Mouse (Mus musculus) kidney, postnatal 4 days (tissue): ENCODE data around the gene Sycp2l.

Experiments
- DNase-seq, 2 experiments: peaks; one replicate each; pipeline ENCODE4 v3.0.0; 2021; ENCODE audit warnings: mixed read lengths in 2 of 2

Sycp2l gene

GRCm38 (mm10) chr13:41113940-41114339, at the start of gene Sycp2l:
Gene Sycp2l (plus strand): TSS chr13:41114307.
- DNase-seq = peak; percentile 15 to 45

GRCm38 (mm10) chr13:41067618-41068017, 46.5 kb upstream of the Sycp2l start:
- no peak for DNase-seq

- DNase-seq = no peak
Observed at GRCm38 (mm10) chr13:41071617-41072016, 42.5 kb upstream of the Sycp2l start.

GRCm38 (mm10) chr13:41073819-41074218, 40.3 kb upstream of the Sycp2l start:
- no peak for DNase-seq

GRCm38 (mm10) chr13:41077921-41078320, 36.2 kb upstream of the Sycp2l start:
- DNase-seq = no peak

- DNase-seq = no peak
Observed at GRCm38 (mm10) chr13:41078690-41079420, 35.3 kb upstream of the Sycp2l start.

GRCm38 (mm10) chr13:41079421-41079780, 34.7 kb upstream of the Sycp2l start, which contains the start of gene Mak:
Gene Mak (minus strand): TSS chr13:41079706.
- peak; percentile 78 to 84 for DNase-seq

- DNase-seq = no peak
Observed at GRCm38 (mm10) chr13:41079859-41080258, 34.2 kb upstream of the Sycp2l start.

- no peak for DNase-seq
Observed at GRCm38 (mm10) chr13:41080700-41081099, 33.4 kb upstream of the Sycp2l start.

- DNase-seq = no peak
Observed at GRCm38 (mm10) chr13:41084521-41084920, 29.6 kb upstream of the Sycp2l start.

- DNase-seq = no peak
Observed at GRCm38 (mm10) chr13:41085140-41085539, 29.0 kb upstream of the Sycp2l start.

- DNase-seq = no peak
Observed at GRCm38 (mm10) chr13:41088746-41089145, 25.4 kb upstream of the Sycp2l start.

GRCm38 (mm10) chr13:41091271-41091670, 22.8 kb upstream of the Sycp2l start:
- no peak for DNase-seq

GRCm38 (mm10) chr13:41094160-41094559, 19.9 kb upstream of the Sycp2l start:
- no peak for DNase-seq

GRCm38 (mm10) chr13:41097324-41098058, 16.6 kb upstream of the Sycp2l start:
- no peak for DNase-seq

- no peak for DNase-seq
Observed at GRCm38 (mm10) chr13:41098325-41098724, 15.8 kb upstream of the Sycp2l start.

GRCm38 (mm10) chr13:41100031-41100430, 14.1 kb upstream of the Sycp2l start:
- DNase-seq = no peak

GRCm38 (mm10) chr13:41103841-41104525, 10.1 kb upstream of the Sycp2l start:
- DNase-seq = no peak

- no peak for DNase-seq
Observed at GRCm38 (mm10) chr13:41105541-41105940, 8.6 kb upstream of the Sycp2l start.

- no peak for DNase-seq
Observed at GRCm38 (mm10) chr13:41110935-41111334, 3.2 kb upstream of the Sycp2l start, which contains the start of gene Gcm2. Gene Gcm2 (minus strand): TSS chr13:41111035.

- no peak for DNase-seq
Observed at GRCm38 (mm10) chr13:41119152-41119945, 5.2 kb downstream of the Sycp2l start.

- no peak for DNase-seq
Observed at GRCm38 (mm10) chr13:41123666-41124225, 9.6 kb downstream of the Sycp2l start.
